Mouse (Mus musculus) kidney, adult 2 months (tissue): ENCODE measurements around the gene Aurkaip1.

Experiments
- CTCF ChIP-seq: fragments of 200-500 bp; conservative IDR thresholded peaks from 2 replicates; pipeline ENCODE4 v1.5.1; 2011; ENCODE audit warnings: low read depth, mild to moderate bottlenecking, control low read depth, low read length, moderate library complexity, mixed read lengths; ENCODE audit not compliant: insufficient read depth, insufficient read length
- POLR2A ChIP-seq: fragments of 200-500 bp; IDR thresholded peaks from one replicate; pipeline ENCODE4 v1.6.1; 2011; ENCODE audit warnings: low read depth, low read length, control low read depth

- TF ChIP-seq CTCF: peak; percentile 75
- TF ChIP-seq POLR2A: no peak
These were observed 2.8 kb downstream of the Aurkaip1 start for GRCm38 (mm10) chr4:155833836-155834235.
